Mouse (Mus musculus): ENCODE results near the gene Exosc10.
A peak's percentile ranks its signal among the peaks of the same experiment; 100 is the strongest.

Exosc10 gene

GRCm38 (mm10) chr4:148558297-148559000 lies at the start of gene Exosc10:
Exosc10 (plus strand) TSS chr4:148558429.
- DNase-seq: peak; percentile 86

GRCm38 (mm10) chr4:148509450-148510084 lies 48.7 kb upstream of the Exosc10 start:
- no peak for DNase-seq

- DNase-seq: no peak
Measured at GRCm38 (mm10) chr4:148510691-148511090, 47.5 kb upstream of the Exosc10 start.

GRCm38 (mm10) chr4:148511334-148511733 lies 46.9 kb upstream of the Exosc10 start:
- no peak for DNase-seq

DNA sequence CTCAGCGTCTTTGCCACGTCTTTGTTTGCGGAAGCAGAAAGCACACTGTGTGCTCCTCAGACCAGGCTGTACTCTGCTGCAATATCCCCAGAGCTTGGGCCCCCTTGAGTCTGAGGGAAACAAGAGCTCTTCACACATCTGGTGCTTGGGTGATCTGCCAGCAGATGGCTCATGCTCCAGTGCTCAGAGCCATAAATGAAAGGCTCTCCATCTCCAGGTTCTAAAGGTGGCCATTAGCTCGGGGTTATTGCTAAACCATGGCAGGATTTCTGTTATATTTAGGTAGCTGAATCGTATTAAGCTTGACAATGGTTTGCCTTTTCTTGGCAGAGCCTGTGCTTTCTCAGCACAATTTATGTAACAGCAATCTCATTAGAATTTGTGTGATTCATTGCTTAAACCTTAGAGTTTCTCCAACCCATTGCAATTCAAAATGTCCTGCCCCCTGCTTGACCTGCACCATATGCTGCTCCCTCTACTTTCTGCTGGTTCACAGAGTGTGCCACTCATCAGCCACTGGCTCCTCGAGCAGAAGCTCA lies 45.1 kb upstream of the Exosc10 start:
- DNase-seq: peak; percentile 84

DNA sequence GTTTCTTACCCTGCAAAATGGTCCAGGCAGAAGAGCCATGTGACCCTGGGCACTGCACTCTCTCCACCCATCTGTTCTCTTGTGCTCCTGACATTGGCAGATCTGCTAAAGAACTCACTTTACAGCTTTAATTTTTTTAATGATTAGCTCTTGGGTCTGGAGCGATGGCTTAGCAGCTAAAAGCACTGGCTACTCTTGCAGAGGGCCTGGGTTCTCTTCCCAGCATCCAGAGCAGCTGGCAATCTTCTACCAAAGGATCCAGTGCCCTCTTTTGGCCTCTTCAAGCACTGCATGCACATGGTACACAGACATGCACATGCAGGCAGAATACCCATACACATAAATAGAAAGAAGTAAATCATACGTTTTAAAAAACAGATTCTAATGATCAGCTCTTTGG lies 42.9 kb upstream of the Exosc10 start:
- peak; percentile 87 for DNase-seq

GRCm38 (mm10) chr4:148517809-148518208 lies 40.4 kb upstream of the Exosc10 start:
- DNase-seq: peak; percentile 61

GRCm38 (mm10) chr4:148518235-148518795 lies 39.9 kb upstream of the Exosc10 start:
- DNase-seq: no peak

DNA sequence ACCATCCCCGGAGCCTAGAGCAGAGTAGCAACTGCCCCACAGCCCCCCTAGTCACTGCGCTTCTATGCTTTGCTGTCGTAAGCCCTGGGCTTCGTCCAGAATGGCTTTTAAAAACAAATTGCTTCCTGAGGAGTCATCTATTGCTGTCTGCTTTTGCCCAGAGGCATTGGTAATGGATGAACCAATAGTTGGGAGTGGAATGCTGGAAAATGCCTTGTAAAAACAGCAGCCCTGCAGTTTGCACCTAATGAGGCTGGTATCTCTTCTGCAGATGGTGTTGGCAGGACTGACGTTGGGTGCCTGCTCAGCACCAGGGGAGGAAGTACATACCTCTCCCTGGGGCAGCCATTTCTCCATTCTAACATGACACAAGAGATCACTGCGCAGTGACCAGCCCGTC lies 34.7 kb upstream of the Exosc10 start:
- DNase-seq: no peak

DNA sequence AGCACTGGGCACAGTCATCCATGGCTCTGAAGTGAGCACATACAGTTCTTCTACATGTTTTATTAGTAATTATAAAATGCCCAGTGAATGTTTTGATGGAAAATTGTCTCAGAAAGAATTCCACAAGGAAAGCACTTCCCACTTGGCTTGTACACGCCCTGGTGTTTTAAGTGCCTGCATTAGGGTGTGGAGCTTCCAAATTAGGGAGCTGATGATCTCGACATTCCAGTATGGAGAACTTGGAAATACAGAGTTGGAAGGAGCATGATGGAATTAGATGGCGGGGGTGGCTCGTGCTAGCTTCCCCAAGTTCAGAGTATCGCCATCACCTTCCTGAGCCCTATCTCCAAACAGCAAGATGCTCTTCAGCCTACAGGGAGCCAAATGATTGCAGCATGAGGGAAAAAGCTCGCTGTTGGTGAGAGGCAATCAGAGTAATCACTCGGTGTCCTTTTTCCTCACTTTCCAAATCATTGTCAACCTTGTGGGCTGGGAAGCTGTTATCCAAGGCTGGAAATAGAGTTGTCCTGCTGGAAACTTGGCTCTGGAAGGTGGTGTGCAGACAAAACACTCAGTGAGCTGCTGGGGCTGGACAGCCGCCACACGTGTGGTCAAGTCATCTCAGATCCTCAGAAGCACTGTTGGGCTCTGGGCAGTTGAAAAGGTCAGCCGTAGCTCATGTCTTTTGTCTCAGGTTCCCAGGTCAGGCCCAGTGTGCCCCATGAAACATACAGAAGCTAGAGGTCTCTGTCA lies 30.9 kb upstream of the Exosc10 start:
- no peak for DNase-seq

DNA sequence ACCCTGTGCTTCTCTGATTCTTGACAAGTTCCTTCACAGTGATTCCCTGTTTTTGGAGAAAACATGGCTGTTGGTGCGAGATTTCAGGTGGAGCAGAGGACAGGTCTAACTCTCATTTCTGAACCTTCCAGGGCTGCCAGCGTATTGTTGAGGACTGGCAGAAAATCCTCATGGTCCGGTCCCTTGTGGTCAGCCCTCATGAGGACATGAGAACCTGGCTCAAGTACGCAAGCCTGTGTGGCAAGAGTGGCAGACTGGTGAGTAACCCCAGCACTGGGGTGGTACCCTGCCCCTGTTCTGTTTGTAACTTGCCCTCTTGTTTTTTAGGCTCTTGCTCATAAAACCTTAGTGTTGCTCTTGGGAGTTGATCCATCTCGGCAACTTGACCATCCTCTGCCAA lies 27.9 kb upstream of the Exosc10 start:
- DNase-seq: no peak

DNA sequence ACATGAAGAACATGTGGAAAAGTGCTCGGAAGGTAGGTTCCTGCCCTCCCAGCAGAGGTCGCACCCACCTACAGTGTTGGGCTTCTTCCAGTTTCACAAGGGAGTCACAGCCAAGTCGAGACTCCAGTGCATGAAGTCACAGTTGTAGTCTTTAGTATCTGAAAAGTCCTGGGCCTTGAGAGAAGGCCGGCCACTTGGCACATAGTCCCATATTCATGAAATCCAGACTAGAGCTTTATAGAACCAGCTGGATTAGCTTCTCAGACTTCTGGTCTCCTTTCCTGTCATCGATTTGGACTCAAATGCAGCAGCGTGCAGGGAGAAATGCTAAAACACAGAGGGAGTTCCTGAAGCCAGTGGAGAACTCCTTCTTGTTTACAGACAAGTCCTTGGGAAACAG lies 27.5 kb upstream of the Exosc10 start:
- DNase-seq: no peak

GRCm38 (mm10) chr4:148531341-148531740 lies 26.9 kb upstream of the Exosc10 start:
- DNase-seq: no peak

GRCm38 (mm10) chr4:148532516-148532915 lies 25.7 kb upstream of the Exosc10 start:
- no peak for DNase-seq

DNA sequence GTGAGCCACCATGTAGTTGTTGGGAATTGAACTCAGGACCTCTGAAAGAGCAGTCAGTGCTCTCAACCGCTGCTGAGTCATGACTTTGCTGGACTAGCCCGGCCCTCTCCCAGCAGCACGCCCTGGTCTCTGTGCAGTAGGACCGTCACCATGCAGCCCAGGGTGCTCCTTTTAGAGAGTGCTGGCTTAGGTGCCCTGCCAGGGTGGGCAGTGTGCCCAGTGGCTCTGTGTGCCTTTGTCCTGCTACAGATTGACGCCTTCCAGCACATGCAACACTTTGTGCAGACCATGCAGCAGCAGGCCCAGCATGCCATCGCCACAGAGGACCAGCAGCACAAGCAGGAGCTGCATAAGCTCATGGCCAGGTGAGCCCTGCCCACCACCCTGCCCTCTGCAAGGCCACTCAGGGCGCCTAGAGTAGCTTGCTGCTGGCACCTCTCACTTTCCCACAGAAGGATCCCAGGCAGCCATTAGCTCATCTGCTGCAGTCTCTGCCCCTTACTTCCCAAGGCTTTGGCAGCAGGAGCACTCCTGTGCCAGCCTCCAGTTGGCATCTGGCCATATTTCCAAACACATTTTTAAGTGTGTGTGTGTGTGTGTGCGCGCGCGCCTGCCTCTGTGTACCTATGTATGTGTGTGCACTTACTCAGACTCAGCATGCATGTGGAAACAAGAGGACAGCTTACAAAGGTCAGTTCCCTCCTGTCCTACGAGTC lies 24.5 kb upstream of the Exosc10 start:
- DNase-seq: peak; percentile 15

GRCm38 (mm10) chr4:148535876-148536275 lies 22.4 kb upstream of the Exosc10 start:
- no peak for DNase-seq

DNA sequence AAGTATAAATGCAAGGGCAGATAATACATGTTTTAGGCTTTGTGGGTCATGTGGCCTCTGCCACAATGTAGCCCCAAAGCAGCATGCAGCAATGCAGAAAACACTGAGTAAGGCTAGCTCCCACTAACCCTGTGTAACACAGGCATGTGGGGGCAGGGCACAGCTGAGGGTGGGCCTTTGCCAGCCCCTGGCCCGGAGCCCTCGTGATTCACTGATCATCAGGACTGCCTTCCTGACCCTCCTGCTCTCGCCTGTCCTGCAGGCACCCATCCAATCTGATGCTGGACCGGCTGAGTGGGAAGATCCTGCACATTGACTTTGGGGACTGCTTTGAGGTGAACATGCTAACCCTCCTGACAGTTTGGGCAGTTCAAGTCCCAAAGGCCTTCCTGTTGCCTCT lies 9.1 kb upstream of the Exosc10 start:
- no peak for DNase-seq

DNA sequence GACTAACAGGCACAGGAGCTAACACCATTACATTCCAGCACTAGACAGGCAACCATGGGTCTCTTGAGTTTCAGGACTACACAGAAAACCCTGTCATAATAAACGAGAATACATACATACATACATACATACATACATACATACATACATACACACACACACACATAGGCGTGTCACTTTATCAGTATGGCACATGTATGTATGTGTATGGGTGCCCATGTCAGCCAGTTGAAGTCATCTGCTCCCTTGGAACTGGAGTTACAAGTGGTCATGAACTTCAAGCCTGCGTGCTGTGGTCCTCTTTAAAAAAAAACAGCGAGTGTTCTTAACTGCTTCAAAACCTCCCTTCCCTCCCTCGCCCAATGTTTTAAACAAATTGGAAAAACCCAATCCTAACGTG lies 463 bp upstream of the Exosc10 start:
- no peak for DNase-seq

GRCm38 (mm10) chr4:148562676-148563075 lies 4.4 kb downstream of the Exosc10 start:
- no peak for DNase-seq

GRCm38 (mm10) chr4:148563595-148563994 lies 5.4 kb downstream of the Exosc10 start:
- DNase-seq: no peak

DNA sequence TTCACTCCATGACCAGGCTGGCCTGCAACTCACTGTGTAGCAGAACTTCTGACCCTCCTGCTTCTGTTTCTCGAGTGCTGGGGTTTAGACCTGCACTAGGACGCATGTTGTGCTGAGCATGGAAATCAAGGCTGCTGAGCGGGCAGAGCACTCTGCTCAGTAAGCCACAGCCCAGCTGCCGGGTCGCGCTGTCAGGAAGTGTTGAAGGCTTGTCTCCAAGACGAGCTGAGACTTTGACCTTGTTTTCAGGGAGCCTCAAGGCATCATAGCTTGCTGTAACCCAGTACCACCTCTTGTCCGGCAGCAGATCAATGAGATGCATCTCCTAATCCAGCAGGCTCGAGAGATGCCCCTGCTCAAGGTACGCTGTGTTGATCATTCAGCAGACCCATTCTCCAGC lies 11.9 kb downstream of the Exosc10 start:
- DNase-seq: no peak

- no peak for DNase-seq
Measured at GRCm38 (mm10) chr4:148570693-148571295, 12.6 kb downstream of the Exosc10 start.
